Mouse (Mus musculus) layer of hippocampus, adult 6 months (tissue): Measurements from ENCODE around the gene Klra7. TPM values are rescaled to one million over a fixed set of nuclear protein-coding genes. Genes with fewer than 3 reads are reported as not detected.

Experiments
- long read RNA-seq, 2 experiments: library from polyadenylated mRNA; unstranded; transcript quantifications; one replicate each; pipeline ENCODE4 v2.0.0; 2019 to 2020
- polyA plus RNA-seq: library from polyadenylated mRNA; unstranded; fragments of <200 nt; fragmentation: Nextera tagmentation; gene quantifications from 2 replicates; pipeline ENCODE4 v1.2.3, GENCODE M21; 2021

The Klra7 gene
- not detected in 2 replicates for polyA plus RNA-seq
- long read RNA-seq, experiment 1 = 0 reads
- long read RNA-seq, experiment 2 = 0 reads

GRCm38 (mm10) chr6:130233222-130233621 lies at the start of gene Klra7:
Gene Klra7, minus strand, starts transcription at chr6:130233322.

GRCm38 (mm10) chr6:130281828-130282227 lies 48.7 kb upstream of the Klra7 start, which contains the start of gene Klra10:
Gene Klra10, minus strand, starts transcription at chr6:130281928.

GRCm38 (mm10) chr6:130193012-130193411 lies 40.1 kb downstream of the Klra7 start, which contains the start of gene Klra9:
Gene Klra9, minus strand, starts transcription at chr6:130193112.

Other genes with a start within 250 kb of the Klra7 start
- gene Klra6, start 206.4 kb downstream of the Klra7 start, polyA plus RNA-seq = not detected in 2 replicates
- gene Klra4, start 166.1 kb downstream of the Klra7 start, polyA plus RNA-seq = not detected in 2 replicates
- not detected in 2 replicates for gene Klra8, start 103.4 kb downstream of the Klra7 start, polyA plus RNA-seq
- not detected in 2 replicates for gene Klra9, start 40.2 kb downstream of the Klra7 start, polyA plus RNA-seq
- not detected in 2 replicates for gene Klra10, start 48.6 kb upstream of the Klra7 start, polyA plus RNA-seq
- not detected in 2 replicates for gene Klra3, start 104.3 kb upstream of the Klra7 start, polyA plus RNA-seq
- not detected in 2 replicates for gene Klra1, start 153.6 kb upstream of the Klra7 start, polyA plus RNA-seq